Mouse (Mus musculus) lung, embryonic 16.5 days (tissue): ENCODE data around the gene Gsta2. TPM values are rescaled to one million over a fixed set of nuclear protein-coding genes. Genes with fewer than 3 reads are reported as not detected.
"Not testable (repeated sequence)": the region's sequence is repeated elsewhere in the genome, so short reads cannot be mapped to it uniquely, and the experiment has no call there.

Source experiments
- ATAC-seq: fragments of 200-750 bp; cut with Nextera tagmentation; 2 replicates; pipeline ENCODE4 v1.8.0; 2017; ENCODE audit warnings: low read depth, mild to moderate bottlenecking, moderate library complexity
- H3K27ac ChIP-seq: fragments of 300-500 bp; sonication (generic); 2 replicates; pipeline ENCODE4 v1.5.1; 2014; ENCODE audit warnings: mild to moderate bottlenecking, control low read depth, low read length
- H3K27me3 ChIP-seq: fragments of 300-500 bp; sonication (generic); 2 replicates; pipeline ENCODE4 v1.6.1; 2014; ENCODE audit warnings: low read depth, low read length, mixed read lengths; ENCODE audit not compliant: control insufficient read depth, insufficient read depth
- H3K36me3 ChIP-seq: fragments of 300-500 bp; sonication (generic); 2 replicates; pipeline ENCODE4 v1.6.1; 2014; ENCODE audit warnings: low read length; ENCODE audit not compliant: control insufficient read depth, insufficient read depth
- H3K4me1 ChIP-seq: fragments of 300-500 bp; sonication (generic); replicated peaks from 2 replicates; pipeline ENCODE4 v1.6.1; 2014; ENCODE audit warnings: low read length, mixed read lengths; ENCODE audit not compliant: control insufficient read depth, insufficient read depth
- H3K4me2 ChIP-seq: fragments of 300-500 bp; sonication (generic); 2 replicates; pipeline ENCODE4 v1.6.1; 2014; ENCODE audit warnings: low read depth, low read length, control low read depth
- H3K4me3 ChIP-seq: fragments of 300-500 bp; sonication (generic); 2 replicates; pipeline ENCODE4 v1.5.1; 2014; ENCODE audit warnings: mild to moderate bottlenecking, low read length, control low read depth
- H3K9ac ChIP-seq: fragments of 300-500 bp; sonication (generic); 2 replicates; pipeline ENCODE4 v1.6.1; 2014; ENCODE audit warnings: low read length, control low read depth
- H3K9me3 ChIP-seq: fragments of 300-500 bp; sonication (generic); 2 replicates; pipeline ENCODE4 v1.6.1; 2016; ENCODE audit warnings: low read length; ENCODE audit not compliant: control insufficient read depth
- WGBS: fragments of 180-500 bp; shearing (Covaris S2); extraction: QIAGEN DNeasy Blood & Tissue Kit; methylation state at CpG from one replicate; pipeline ENCODE4 v1.1.7; 2014; 5-methylcytosine and 5-hydroxymethylcytosine counted together
- polyA plus RNA-seq: library from polyadenylated mRNA; unstranded; fragments of >200 nt; fragmentation: Nextera tagmentation; extraction: Ambion mirVana; gene quantifications from 2 replicates; pipeline ENCODE4 v1.2.1, GENCODE M21; 2015

Gsta2 gene
- polyA plus RNA-seq, 1 experiment from 2014 or later: 0.33 TPM

- H3K36me3 ChIP-seq: no peaks in the 10 kb centered on the region
- H3K4me1 ChIP-seq: no peaks in the 10 kb centered on the region
- no peak for ATAC-seq
- H3K9me3 ChIP-seq: no peaks in the 10 kb centered on the region
- H3K9ac ChIP-seq: no peak overlapping the region
- no peak overlapping the region for H3K27ac ChIP-seq
- H3K4me3 ChIP-seq: no peak overlapping the region
- no peaks in the 10 kb centered on the region for H3K27me3 ChIP-seq
- no peak overlapping the region for H3K4me2 ChIP-seq
- WGBS: 89% methylated on average over 7 of the region's 7 CpGs
These were observed 14.2 kb upstream of the Gsta2 start for GRCm38 (mm10) chr9:78369786-78370185.

- 85% methylated on average over 2 of the region's 2 CpGs for WGBS
- Histone ChIP-seq H3K9ac (no peak overlapping the region), H3K27me3 (no peaks in the 10 kb centered on the region), H3K4me1 (no peaks in the 10 kb centered on the region), H3K4me3 (no peak overlapping the region), H3K27ac (no peak overlapping the region), H3K36me3 (no peaks in the 10 kb centered on the region), H3K9me3 (no peaks in the 10 kb centered on the region), H3K4me2 (no peak overlapping the region)
- ATAC-seq: no peak
These were observed 13.8 kb upstream of the Gsta2 start for GRCm38 (mm10) chr9:78369349-78369748.

- ATAC-seq: no peak
- H3K36me3 ChIP-seq: no peaks in the 10 kb centered on the region
- WGBS: 62% methylated on average over 3 of the region's 3 CpGs
- H3K27ac ChIP-seq: no peak overlapping the region
- H3K9me3 ChIP-seq: no peaks in the 10 kb centered on the region
- no peaks in the 10 kb centered on the region for H3K27me3 ChIP-seq
- no peak overlapping the region for H3K4me2 ChIP-seq
- H3K4me1 ChIP-seq: no peaks in the 10 kb centered on the region
- no peak overlapping the region for H3K4me3 ChIP-seq
- H3K9ac ChIP-seq: no peak overlapping the region
These were observed 13.2 kb upstream of the Gsta2 start for GRCm38 (mm10) chr9:78368671-78369293.

GRCm38 (mm10) chr9:78367959-78368358 is 12.4 kb upstream of the Gsta2 start, which contains the start of gene Dppa5a:
Dppa5a (minus strand) TSS chr9:78368177.
- not testable (repeated sequence) for H3K36me3 ChIP-seq, H3K27ac ChIP-seq, H3K9ac ChIP-seq, H3K9me3 ChIP-seq, H3K4me2 ChIP-seq, H3K27me3 ChIP-seq, H3K4me3 ChIP-seq, H3K4me1 ChIP-seq, ATAC-seq
- WGBS: 84% methylated on average over 16 of the region's 16 CpGs

- Histone ChIP-seq H3K27me3 (no peaks in the 10 kb centered on the region), H3K36me3 (no peaks in the 10 kb centered on the region), H3K4me2 (no peak overlapping the region), H3K4me3 (no peak overlapping the region), H3K9ac (no peak overlapping the region), H3K4me1 (0 out of 2 replicates have a peak, but pooled peaks cover 3% of the 10 kb centered on the region), H3K9me3 (no peaks in the 10 kb centered on the region), H3K27ac (no peak overlapping the region)
- ATAC-seq: no peak
- WGBS: 56% methylated on average over 13 of the region's 13 CpGs
These were observed 10.4 kb upstream of the Gsta2 start for GRCm38 (mm10) chr9:78365850-78366544.

GRCm38 (mm10) chr9:78364701-78365100 is 9.1 kb upstream of the Gsta2 start:
- no peak for ATAC-seq
- no peaks in the 10 kb centered on the region for H3K36me3 ChIP-seq
- WGBS: 90% methylated on average over 6 of the region's 6 CpGs

GRCm38 (mm10) chr9:78363374-78363773 is 7.8 kb upstream of the Gsta2 start:
- ATAC-seq: no peak
- 57% methylated on average over 6 of the region's 6 CpGs for WGBS

More at GRCm38 (mm10) chr9:78364701-78365100, 9.1 kb upstream of the Gsta2 start:
- Histone ChIP-seq H3K4me2 (no peak overlapping the region), H3K4me1 (0 out of 2 replicates have a peak, but pooled peaks cover 3% of the 10 kb centered on the region), H3K4me3 (no peak overlapping the region), H3K9me3 (no peaks in the 10 kb centered on the region), H3K27ac (no peak overlapping the region), H3K27me3 (no peaks in the 10 kb centered on the region), H3K9ac (no peak overlapping the region)

GRCm38 (mm10) chr9:78360484-78360872 is 4.9 kb upstream of the Gsta2 start:
- 28% methylated on average over 2 of the region's 2 CpGs for WGBS
- no peaks in the 10 kb centered on the region for H3K9me3 ChIP-seq

More at GRCm38 (mm10) chr9:78363374-78363773, 7.8 kb upstream of the Gsta2 start:
- Histone ChIP-seq H3K27me3 (no peaks in the 10 kb centered on the region), H3K36me3 (no peaks in the 10 kb centered on the region), H3K9ac (no peak overlapping the region), H3K27ac (no peak overlapping the region), H3K4me1 (0 out of 2 replicates have a peak, but pooled peaks cover 3% of the 10 kb centered on the region), H3K4me3 (no peak overlapping the region), H3K9me3 (no peaks in the 10 kb centered on the region), H3K4me2 (no peak overlapping the region)

GRCm38 (mm10) chr9:78359750-78360483 is 4.3 kb upstream of the Gsta2 start:
- ATAC-seq: no peak
- Histone ChIP-seq H3K4me3 (no peak overlapping the region), H3K4me1 (0 out of 2 replicates have a peak, but pooled peaks cover 3% of the 10 kb centered on the region), H3K9ac (no peak overlapping the region), H3K27ac (no peak overlapping the region), H3K27me3 (no peaks in the 10 kb centered on the region), H3K4me2 (no peak overlapping the region), H3K9me3 (no peaks in the 10 kb centered on the region), H3K36me3 (no peaks in the 10 kb centered on the region)
- 77% methylated on average over 6 of the region's 6 CpGs for WGBS

More at GRCm38 (mm10) chr9:78360484-78360872, 4.9 kb upstream of the Gsta2 start:
- Histone ChIP-seq H3K4me2 (no peak overlapping the region), H3K36me3 (no peaks in the 10 kb centered on the region), H3K9ac (no peak overlapping the region), H3K4me1 (0 out of 2 replicates have a peak, but pooled peaks cover 3% of the 10 kb centered on the region), H3K4me3 (no peak overlapping the region), H3K27ac (no peak overlapping the region), H3K27me3 (no peaks in the 10 kb centered on the region)
- no peak for ATAC-seq
